Mouse (Mus musculus) stomach, adult 2 months (tissue): ENCODE data around the gene Wdr93. TPM values are rescaled to one million over a fixed set of nuclear protein-coding genes. Genes with fewer than 3 reads are reported as not detected.

Source experiments
- polyA plus RNA-seq: library from polyadenylated mRNA; depleted of rRNA; stranded (reverse); fragments of >200 nt; gene quantifications from 2 replicates; pipeline ENCODE4 v1.2.3, GENCODE M21; 2012; rRNA removed

Wdr93 gene
- 0.04 and 0.30 TPM in 2 replicates for polyA plus RNA-seq

GRCm38 (mm10) chr7:79742659-79743536 is at the start of gene Wdr93, which contains the start of gene Pex11a:
TSS of gene Wdr93 (plus strand) at chr7:79743163.
TSS of gene Pex11a (minus strand) at chr7:79743131.

GRCm38 (mm10) chr7:79715187-79715981 is 27.6 kb upstream of the Wdr93 start, which contains the start of gene Kif7:
TSS of gene Kif7 (minus strand) at chr7:79715720.

GRCm38 (mm10) chr7:79732622-79733021 is 10.3 kb upstream of the Wdr93 start, which contains the start of gene Plin1:
TSS of gene Plin1 (minus strand) at chr7:79732903.

DNA sequence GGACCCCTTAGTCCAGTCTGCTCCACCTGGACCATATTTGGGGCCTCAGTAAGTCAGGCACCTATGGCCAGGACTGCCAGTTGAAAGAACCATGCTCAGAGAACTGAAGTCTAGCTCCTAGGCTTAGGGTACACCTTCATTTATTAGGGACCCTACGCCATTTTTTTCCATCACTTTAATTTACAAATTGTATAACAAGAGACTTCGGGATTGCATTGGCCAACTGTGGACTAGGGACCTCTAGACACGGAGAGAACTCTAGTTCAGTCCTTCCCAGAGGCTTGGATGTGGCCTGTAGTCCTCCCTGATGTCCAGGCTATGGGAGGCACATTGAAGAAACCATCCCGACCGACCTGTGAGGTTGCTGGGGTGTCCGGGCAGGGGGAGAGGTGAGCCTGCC is 50.7 kb downstream of the Wdr93 start, which contains the start of gene Mesp1:
Mesp1 (minus strand) TSS at position 101 of the 400 bp plus-strand sequence.

DNA sequence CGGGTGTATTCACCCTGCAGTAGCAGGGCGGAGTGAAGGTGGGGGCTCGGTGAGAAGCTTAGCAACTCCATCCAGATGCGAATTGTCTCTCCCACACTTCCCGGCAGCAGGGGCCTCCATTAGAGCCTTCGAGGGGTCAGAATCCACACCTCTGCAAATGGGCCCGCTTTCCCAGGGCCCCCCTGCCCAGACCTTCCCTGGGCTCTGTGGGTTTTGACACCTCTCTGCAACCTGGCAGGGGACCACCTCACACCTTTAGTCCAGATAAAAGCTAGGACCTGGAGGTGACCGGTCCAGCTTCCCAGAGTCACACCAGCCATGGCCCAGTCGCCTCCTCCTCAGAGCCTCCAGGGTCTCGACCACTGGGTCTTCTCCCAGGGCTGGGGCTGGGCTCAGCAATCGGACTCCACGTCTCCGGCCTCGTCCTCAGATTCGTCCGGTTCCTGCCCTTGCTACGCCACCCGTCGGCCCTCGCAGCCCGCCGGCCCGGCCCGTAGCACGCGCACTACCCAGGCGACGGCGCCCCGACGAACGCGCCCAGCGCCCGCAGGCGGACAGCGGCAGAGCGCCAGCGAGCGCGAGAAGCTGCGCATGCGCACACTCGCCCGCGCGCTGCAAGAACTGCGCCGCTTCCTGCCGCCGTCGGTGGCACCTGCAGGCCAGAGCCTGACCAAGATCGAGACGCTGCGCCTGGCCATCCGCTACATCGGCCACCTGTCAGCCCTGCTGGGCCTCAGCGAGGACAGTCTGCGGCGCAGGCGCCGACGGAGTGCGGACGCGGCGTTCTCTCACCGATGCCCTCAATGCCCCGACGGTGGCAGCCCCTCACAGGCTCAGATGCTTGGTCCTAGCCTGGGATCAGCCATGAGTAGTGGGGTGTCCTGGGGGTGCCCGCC is 67.9 kb downstream of the Wdr93 start, which contains the start of gene Mesp2:
Mesp2 (plus strand) TSS at position 117 of the 896 bp plus-strand sequence.

Other genes starting within 250 kb of the Wdr93 start
- gene Rhcg, start 125.5 kb upstream of the Wdr93 start, polyA plus RNA-seq, result 0.14 TPM in 1 of 2 replicates, not detected in the other
- gene Ticrr, start 83.0 kb upstream of the Wdr93 start, polyA plus RNA-seq, result 0.35 and 0.48 TPM in 2 replicates
- gene Kif7, start 27.4 kb upstream of the Wdr93 start, polyA plus RNA-seq, result 0.94 and 0.96 TPM in 2 replicates
- 7.0 and 11.7 TPM in 2 replicates for gene Plin1, start 10.3 kb upstream of the Wdr93 start, polyA plus RNA-seq
- gene Pex11a, start within 50 bp of the Wdr93 start, polyA plus RNA-seq, result 5.8 and 6.7 TPM in 2 replicates
- 0.40 and 1.3 TPM in 2 replicates for gene Mesp1, start 50.6 kb downstream of the Wdr93 start, polyA plus RNA-seq
- gene Mesp2, start 67.6 kb downstream of the Wdr93 start, polyA plus RNA-seq, result 2.2 and 2.5 TPM in 2 replicates
- 86.7 and 119 TPM in 2 replicates for gene Anpep, start 117.9 kb downstream of the Wdr93 start, polyA plus RNA-seq
- gene Ap3s2, start 177.5 kb downstream of the Wdr93 start, polyA plus RNA-seq, result 6.0 and 6.6 TPM in 2 replicates
- gene Arpin, start 192.2 kb downstream of the Wdr93 start, polyA plus RNA-seq, result 6.4 and 7.7 TPM in 2 replicates